Mouse (Mus musculus) midbrain, embryonic 15.5 days (tissue): ENCODE data around the gene Trpc4. TPM values are rescaled to one million over a fixed set of nuclear protein-coding genes. Genes with fewer than 3 reads are reported as not detected.
A peak's percentile ranks its signal among the peaks of the same experiment; 100 is the strongest.

ENCODE experiments used
- ATAC-seq: fragments of 200-750 bp; cut with Nextera tagmentation; replicated peaks from 2 replicates; pipeline ENCODE4 v1.8.0; 2017; ENCODE audit warnings: moderate TSS enrichment
- H3K27ac ChIP-seq: fragments of 300-500 bp; sonication (generic); 2 replicates; pipeline ENCODE4 v1.5.1; 2015; ENCODE audit warnings: mild to moderate bottlenecking, inconsistent platforms
- H3K27me3 ChIP-seq: fragments of 300-500 bp; sonication (generic); replicated peaks from 2 replicates; pipeline ENCODE4 v1.6.1; 2015; ENCODE audit warnings: inconsistent platforms
- H3K36me3 ChIP-seq: fragments of 300-500 bp; sonication (generic); replicated peaks from 2 replicates; pipeline ENCODE4 v1.6.1; 2015; ENCODE audit warnings: inconsistent platforms
- H3K4me1 ChIP-seq: fragments of 300-500 bp; sonication (generic); 2 replicates; pipeline ENCODE4 v1.6.1; 2015; ENCODE audit warnings: inconsistent platforms
- H3K4me2 ChIP-seq: fragments of 300-500 bp; sonication (generic); 2 replicates; pipeline ENCODE4 v1.6.1; 2015; ENCODE audit warnings: inconsistent platforms, mild to moderate bottlenecking, moderate library complexity
- H3K4me3 ChIP-seq: fragments of 300-500 bp; sonication (generic); 2 replicates; pipeline ENCODE4 v1.5.1; 2015; ENCODE audit warnings: mild to moderate bottlenecking, inconsistent platforms
- H3K9ac ChIP-seq: fragments of 300-500 bp; sonication (generic); 2 replicates; pipeline ENCODE4 v1.6.1; 2015; ENCODE audit warnings: mild to moderate bottlenecking, inconsistent platforms
- H3K9me3 ChIP-seq: fragments of 300-500 bp; sonication (generic); 2 replicates; pipeline ENCODE4 v1.6.1; 2016; ENCODE audit warnings: inconsistent platforms
- WGBS: fragments of 180-500 bp; shearing (Covaris S2); methylation state at CpG from one replicate; pipeline ENCODE4 v1.1.7; 2015; ENCODE audit warnings: mixed read lengths; 5-methylcytosine and 5-hydroxymethylcytosine counted together
- polyA plus RNA-seq: library from polyadenylated mRNA; unstranded; fragments of >200 nt; fragmentation: Nextera tagmentation; extraction: Ambion mirVana; gene quantifications from 2 replicates; pipeline ENCODE4 v1.2.1, GENCODE M21; 2015

Trpc4 gene
- polyA plus RNA-seq = 5.6 and 6.0 TPM in 2 replicates

DNA sequence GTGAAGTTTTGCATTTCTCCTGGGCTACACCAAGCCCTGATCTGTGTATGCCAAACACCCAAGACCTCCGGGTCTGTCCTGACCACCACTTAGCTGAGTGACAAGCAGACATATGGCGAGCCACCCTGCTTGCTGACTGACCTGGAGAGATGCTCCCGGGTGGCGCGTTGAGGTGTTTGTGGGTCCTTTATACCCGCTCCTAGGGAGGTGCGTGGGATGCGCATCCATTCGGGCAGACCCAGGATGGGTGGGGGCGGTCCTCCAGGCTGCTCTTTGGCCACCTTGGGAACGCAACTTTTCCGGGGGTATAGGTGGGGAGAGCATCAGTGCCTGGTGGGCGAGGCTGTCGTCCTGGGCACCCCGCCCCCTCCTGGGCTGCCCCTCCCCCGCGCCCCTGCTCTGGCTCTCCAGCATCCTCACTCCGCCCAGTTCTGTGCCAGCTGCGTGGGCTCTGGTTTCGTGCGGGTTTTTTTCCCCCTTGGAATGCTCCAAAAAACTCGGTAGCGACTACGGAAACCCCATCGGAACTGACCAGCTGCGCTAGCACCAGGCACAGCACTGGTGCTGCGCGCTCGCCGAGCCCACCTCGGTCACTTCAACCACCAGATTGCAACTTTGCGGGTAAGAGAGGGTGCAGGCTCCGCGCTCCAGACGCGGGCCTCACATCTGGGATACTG lies at the start of gene Trpc4:
TSS of gene Trpc4 (plus strand) at position 397 of the 677 bp plus-strand sequence.
- WGBS = under 1% methylated on average over 36 of the region's 36 CpGs
- Histone ChIP-seq H3K9me3 (no peaks in the 10 kb centered on the region), H3K9ac (peak within 1 kb of the TSS; percentile 43), H3K4me3 (peak within 1 kb of the TSS; percentile 56), H3K36me3 (no peaks in the 10 kb centered on the region), H3K4me2 (peak within 1 kb of the TSS; percentile 99), H3K27me3 (peaks cover 8% of the 10 kb centered on the region; the same call in 1 of the 2 replicates), H3K27ac (peak within 1 kb of the TSS; percentile 35), H3K4me1 (peaks cover 26% of the 10 kb centered on the region)
- peak; percentile 82 for ATAC-seq

DNA sequence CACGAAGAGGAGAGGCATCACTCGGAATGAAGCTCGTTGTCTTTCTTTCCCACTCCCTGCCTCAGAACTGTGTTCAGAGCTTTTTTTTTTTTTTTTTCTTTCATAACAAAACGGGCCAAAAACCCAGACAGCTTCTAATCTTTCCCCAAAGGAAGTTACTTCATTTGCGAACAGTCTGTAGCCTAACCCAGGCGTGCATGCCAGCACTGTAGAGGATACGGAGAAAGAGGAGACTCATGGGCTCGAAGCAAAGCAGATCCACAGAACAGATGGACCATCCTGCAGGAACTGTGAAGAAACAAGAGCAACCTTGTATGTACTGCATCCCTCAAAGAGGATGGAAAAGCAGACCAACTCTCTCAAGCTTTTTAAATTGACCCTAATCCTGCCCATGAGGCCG lies 44.3 kb upstream of the Trpc4 start:
- H3K36me3 ChIP-seq = no peaks in the 10 kb centered on the region
- H3K27ac ChIP-seq = no peak overlapping the region
- H3K9ac ChIP-seq = no peak overlapping the region
- H3K27me3 ChIP-seq = no peaks in the 10 kb centered on the region
- H3K4me3 ChIP-seq = no peak overlapping the region
- H3K9me3 ChIP-seq = no peaks in the 10 kb centered on the region
- 84% methylated on average over 9 of the region's 9 CpGs for WGBS
- no peak overlapping the region for H3K4me2 ChIP-seq
- no peak for ATAC-seq
- H3K4me1 ChIP-seq = no peaks in the 10 kb centered on the region

DNA sequence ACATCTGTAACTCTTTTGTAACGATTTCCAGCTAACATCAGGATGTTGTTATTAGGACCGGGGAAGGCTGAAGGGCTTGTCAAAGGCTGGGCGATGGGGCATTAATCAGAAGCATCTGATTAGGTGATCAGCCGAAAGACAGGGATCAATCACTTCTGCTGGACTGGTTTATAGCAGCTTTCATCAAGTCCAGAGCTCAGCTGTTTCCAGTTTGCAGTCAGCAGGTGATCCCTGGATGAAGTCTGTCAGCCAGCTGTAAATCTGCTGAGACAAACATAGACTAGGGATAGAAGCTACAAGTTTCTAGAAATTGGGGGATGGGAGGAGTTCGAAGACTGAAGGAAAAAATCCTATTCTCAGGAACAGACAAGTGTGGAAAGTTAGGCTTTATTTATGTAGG lies 20.5 kb upstream of the Trpc4 start:
- H3K4me3 ChIP-seq = no peak overlapping the region
- no peak overlapping the region for H3K9ac ChIP-seq
- no peak for ATAC-seq
- H3K4me2 ChIP-seq = no peak overlapping the region
- 79% methylated on average over 5 of the region's 5 CpGs for WGBS
- no peaks in the 10 kb centered on the region for H3K4me1 ChIP-seq
- no peak overlapping the region for H3K27ac ChIP-seq
- H3K9me3 ChIP-seq = no peaks in the 10 kb centered on the region
- H3K36me3 ChIP-seq = no peaks in the 10 kb centered on the region
- H3K27me3 ChIP-seq = no peaks in the 10 kb centered on the region

DNA sequence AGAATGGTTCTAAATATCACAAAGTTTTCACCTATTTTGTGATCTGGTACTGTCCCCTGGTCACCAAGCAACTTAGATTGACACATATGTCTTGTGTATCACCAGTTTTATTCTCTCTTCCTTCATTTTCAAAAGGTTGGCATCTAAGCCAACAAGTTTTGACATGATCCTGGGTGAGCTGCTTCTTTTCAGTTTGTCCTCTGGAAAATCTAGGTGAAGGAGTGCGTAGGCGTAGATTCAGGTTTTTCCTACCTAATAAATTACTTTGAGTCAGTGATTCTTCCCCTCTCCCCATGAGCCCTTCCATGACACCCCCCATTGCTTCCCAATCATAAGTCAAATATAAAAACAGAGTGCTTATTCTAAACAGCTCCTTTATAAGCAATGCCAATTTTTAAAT lies 14.5 kb upstream of the Trpc4 start:
- no peak for ATAC-seq
- Histone ChIP-seq H3K9me3 (no peaks in the 10 kb centered on the region), H3K4me2 (no peak overlapping the region), H3K27ac (no peak overlapping the region), H3K9ac (no peak overlapping the region), H3K4me3 (no peak overlapping the region), H3K4me1 (no peaks in the 10 kb centered on the region), H3K27me3 (no peaks in the 10 kb centered on the region), H3K36me3 (no peaks in the 10 kb centered on the region)
- WGBS = 94% methylated on average over 2 of the region's 2 CpGs

DNA sequence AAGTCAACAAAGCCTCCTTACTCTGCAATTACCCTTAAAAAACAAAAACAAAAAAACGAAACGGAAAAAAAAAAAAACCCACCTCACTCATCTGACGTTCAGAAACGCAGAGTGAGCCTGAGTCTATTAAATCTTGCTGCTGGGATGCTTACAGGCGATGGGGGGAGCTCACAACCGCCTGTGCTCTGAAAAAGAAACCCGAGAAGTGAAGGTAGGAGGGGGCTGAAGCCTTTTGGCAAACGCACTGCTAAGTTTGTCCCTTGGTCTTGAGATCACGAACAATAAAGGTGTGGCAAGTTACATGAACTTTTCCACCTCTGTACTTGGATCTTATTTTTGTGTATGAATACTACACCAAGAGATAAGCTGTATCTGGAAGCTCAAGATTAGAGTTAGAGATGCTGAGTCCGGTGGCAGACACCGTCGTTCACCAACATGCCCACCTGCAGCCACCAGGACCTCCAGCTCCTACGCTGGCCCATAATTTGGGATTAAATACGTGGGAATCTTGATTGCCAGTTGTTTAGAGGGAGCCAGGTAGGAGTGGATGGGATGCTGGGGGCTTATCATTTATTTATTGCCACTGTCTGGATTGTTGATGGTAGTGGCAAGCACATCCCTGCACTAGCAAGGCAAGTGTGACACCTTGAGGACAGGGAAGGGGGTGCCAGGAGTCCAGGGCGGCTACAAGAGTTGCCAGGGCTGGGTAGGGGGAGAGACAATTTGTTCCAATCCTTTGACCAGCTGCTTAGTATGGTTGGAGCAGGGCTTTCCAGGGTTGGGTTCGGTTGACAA lies 794 bp upstream of the Trpc4 start:
- Histone ChIP-seq H3K4me3 (peak overlapping the region; percentile 56), H3K9ac (peak overlapping the region; percentile 43), H3K27ac (peak overlapping the region; percentile 35; the same call in 1 of the 2 replicates), H3K27me3 (peaks cover 8% of the 10 kb centered on the region; the same call in 1 of the 2 replicates), H3K4me2 (peak overlapping the region; percentile 99), H3K4me1 (peaks cover 26% of the 10 kb centered on the region), H3K36me3 (no peaks in the 10 kb centered on the region), H3K9me3 (no peaks in the 10 kb centered on the region)
- WGBS = 3% methylated on average over 16 of the region's 16 CpGs
- peak; percentile 97 for ATAC-seq

DNA sequence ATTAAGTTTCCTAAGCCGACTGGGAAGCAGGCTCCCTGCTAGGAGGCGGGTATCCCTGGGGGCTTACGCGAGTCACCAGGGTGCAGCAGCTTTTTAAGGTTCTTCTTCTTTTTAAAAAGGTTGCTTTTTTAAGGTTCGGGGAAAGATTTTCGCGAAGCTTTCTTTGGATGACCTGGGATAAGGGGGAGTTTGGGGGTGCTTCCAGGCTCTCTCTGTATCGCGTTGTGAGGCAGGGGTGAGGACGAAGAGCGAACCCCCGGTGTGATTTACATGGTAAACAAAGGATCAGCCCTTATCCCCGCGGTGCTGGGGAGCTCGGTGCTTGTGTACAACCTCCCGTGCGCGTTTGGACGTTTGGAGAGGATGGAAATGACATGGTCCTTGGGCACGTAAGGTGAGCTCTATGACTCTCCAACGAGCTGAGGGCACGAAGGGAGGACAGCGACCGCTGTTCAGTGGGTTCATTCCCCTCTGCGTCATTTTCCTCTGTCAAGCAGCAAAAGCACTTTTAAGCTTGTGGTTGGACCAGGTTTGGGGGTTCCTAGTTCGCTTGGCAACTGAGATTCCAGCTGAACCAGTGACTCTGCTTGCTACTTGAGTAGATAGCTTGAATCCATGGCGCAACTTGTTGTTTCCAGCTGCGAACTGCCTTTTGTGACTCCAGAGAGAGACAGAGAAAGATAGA lies 623 bp downstream of the Trpc4 start:
- H3K4me1 ChIP-seq = peaks cover 26% of the 10 kb centered on the region
- H3K9ac ChIP-seq = peak overlapping the region; percentile 43
- H3K27ac ChIP-seq = no peak overlapping the region
- H3K4me2 ChIP-seq = peak overlapping the region; percentile 99
- H3K4me3 ChIP-seq = peak overlapping the region; percentile 56
- no peaks in the 10 kb centered on the region for H3K9me3 ChIP-seq
- no peaks in the 10 kb centered on the region for H3K36me3 ChIP-seq
- ATAC-seq = peak; percentile 18; the same call in 1 of the 2 replicates
- peaks cover 8% of the 10 kb centered on the region; the same call in 1 of the 2 replicates for H3K27me3 ChIP-seq
- under 1% methylated on average over 28 of the region's 28 CpGs for whole genome bisulfite sequencing

DNA sequence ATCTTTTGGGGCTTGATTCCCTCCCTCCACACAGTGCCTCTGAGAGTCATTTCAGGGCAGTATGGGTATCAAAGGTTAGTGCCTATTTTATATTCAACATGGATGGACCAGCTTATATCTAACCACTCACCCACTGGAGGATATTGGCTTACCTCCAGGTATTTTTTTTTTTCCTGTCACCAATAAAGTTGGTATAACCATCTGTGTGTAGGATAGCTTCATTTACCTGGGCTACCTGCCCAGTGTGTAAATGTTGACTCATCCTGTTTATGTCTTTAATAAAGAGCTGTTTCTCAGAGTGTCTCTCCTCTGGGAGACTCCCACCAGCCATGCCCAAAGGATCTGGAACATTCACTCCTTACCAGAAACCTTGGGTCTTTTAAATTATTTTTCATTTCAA lies 14.9 kb downstream of the Trpc4 start:
- H3K27ac ChIP-seq = no peak overlapping the region
- no peak overlapping the region for H3K4me3 ChIP-seq
- no peaks in the 10 kb centered on the region for H3K36me3 ChIP-seq
- H3K4me1 ChIP-seq = no peaks in the 10 kb centered on the region
- ATAC-seq = no peak
- H3K27me3 ChIP-seq = no peaks in the 10 kb centered on the region
- no peak overlapping the region for H3K4me2 ChIP-seq
- no peaks in the 10 kb centered on the region for H3K9me3 ChIP-seq
- H3K9ac ChIP-seq = no peak overlapping the region

DNA sequence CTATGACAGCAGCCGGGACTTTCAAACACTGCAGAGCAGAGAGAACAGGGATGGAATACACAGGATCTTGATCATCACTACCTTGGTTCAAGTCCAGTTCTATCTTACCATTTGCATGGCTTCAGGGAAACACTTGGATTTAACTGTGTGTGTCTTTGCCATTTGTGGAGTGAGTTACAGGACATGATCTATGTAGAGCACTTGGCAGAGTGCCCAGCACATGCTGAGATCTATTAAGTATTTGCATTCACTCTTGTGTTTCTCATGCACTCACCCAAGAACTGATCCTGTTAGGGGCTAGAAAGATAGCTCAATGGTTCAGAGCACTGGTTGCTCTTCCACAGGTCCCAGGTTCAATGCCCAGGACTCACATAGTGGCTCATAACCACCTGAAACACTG lies 21.5 kb downstream of the Trpc4 start:
- no peak overlapping the region for H3K27ac ChIP-seq
- H3K4me1 ChIP-seq = no peaks in the 10 kb centered on the region
- 93% methylated on average over 1 of the region's 1 CpGs for WGBS
- no peaks in the 10 kb centered on the region for H3K36me3 ChIP-seq
- no peaks in the 10 kb centered on the region for H3K27me3 ChIP-seq
- no peaks in the 10 kb centered on the region for H3K9me3 ChIP-seq
- H3K4me3 ChIP-seq = no peak overlapping the region
- H3K4me2 ChIP-seq = no peak overlapping the region
- no peak for ATAC-seq
- no peak overlapping the region for H3K9ac ChIP-seq

DNA sequence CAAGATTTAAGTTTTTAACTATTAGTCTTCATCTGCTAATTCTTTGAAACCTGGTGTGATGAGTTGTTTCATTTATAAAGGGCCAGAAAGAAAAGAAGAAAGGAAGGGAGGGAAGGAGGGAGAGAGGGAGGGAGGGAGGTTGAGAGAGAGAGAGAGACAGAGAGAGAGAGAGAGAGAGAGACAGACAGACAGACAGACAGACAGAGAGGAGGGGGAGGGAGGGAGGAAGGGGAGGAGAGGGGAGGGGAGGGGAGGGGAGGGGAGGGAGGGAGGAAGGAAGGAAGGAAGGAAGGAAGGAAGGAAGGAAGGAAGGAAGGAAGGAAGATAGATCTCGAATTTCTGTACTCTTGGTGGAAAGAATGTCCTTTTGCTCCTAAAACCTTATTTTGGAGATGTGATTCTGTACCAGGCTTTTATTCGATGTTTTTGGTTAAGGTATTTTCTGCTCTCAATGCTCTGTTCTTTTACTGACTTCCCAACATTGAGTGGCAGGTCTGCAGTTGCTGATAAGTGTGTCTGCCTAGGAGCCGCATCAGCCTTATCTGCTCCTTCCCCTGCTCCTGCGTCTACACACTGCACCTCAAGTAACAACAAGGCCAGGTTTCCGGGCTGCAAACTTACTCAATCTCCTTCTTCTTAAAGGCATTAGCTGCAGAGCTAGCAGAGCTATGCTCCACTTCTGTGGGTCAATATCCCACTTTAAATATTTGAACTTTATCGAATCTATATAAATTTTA lies 35.3 kb downstream of the Trpc4 start:
- no peaks in the 10 kb centered on the region for H3K27me3 ChIP-seq

DNA sequence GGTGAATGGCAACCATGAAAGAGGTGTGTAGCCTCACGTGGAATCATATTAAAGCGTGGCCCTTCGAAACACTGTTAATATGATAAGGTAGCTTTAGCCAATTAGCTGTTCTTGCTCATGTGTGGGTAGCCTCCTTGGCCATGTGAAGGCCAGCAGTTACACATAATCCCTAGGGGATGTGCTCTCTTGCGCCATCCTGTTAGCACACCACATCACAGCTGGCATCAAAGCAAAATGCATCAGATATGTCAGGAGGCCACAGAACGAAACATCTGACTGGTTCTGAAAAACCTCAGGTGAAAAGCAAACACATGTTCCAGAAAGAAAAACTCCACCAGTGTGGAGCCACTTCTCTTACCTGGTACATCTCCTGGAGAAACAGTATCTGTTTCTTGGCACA lies 45.4 kb downstream of the Trpc4 start:
- no peak for ATAC-seq
- Histone ChIP-seq H3K27me3 (no peaks in the 10 kb centered on the region), H3K4me1 (no peaks in the 10 kb centered on the region), H3K36me3 (no peaks in the 10 kb centered on the region), H3K9ac (no peak overlapping the region), H3K27ac (no peak overlapping the region), H3K9me3 (no peaks in the 10 kb centered on the region), H3K4me2 (no peak overlapping the region), H3K4me3 (no peak overlapping the region)
- 81% methylated on average over 5 of the region's 5 CpGs for WGBS

More for the DNA sequence above, 35.3 kb downstream of the Trpc4 start:
- WGBS = 83% methylated on average over 6 of the region's 6 CpGs
- no peaks in the 10 kb centered on the region for H3K4me1 ChIP-seq
- no peak for ATAC-seq
- no peak overlapping the region for H3K27ac ChIP-seq
- no peaks in the 10 kb centered on the region for H3K9me3 ChIP-seq
- H3K9ac ChIP-seq = no peak overlapping the region
- no peaks in the 10 kb centered on the region for H3K36me3 ChIP-seq
- no peak overlapping the region for H3K4me2 ChIP-seq
- no peak overlapping the region for H3K4me3 ChIP-seq

DNA sequence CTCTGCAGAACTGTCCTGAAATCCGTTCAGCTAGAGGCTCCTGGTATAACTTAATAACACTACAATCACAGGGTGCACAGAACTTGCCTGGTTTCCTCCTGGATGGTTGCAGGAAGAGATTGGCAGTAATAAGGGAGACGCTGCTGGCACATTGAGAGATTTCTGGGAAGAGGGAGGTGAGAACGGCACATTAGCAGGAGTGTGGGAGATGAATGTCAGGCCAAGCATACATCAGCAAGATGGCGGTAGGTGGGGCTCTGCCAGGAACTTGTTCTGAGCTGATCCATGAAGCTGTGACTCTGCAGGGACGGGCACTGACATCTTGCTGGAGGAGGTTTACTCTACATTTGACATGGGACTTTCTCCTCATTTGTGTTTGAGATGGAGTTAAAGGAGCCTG lies 48.6 kb downstream of the Trpc4 start:
- H3K9ac ChIP-seq = no peak overlapping the region
- H3K4me1 ChIP-seq = no peaks in the 10 kb centered on the region
- no peak for ATAC-seq
- H3K27me3 ChIP-seq = no peaks in the 10 kb centered on the region
- no peak overlapping the region for H3K4me3 ChIP-seq
- H3K4me2 ChIP-seq = no peak overlapping the region
- no peaks in the 10 kb centered on the region for H3K9me3 ChIP-seq
- 85% methylated on average over 5 of the region's 5 CpGs for WGBS
- no peak overlapping the region for H3K27ac ChIP-seq
- H3K36me3 ChIP-seq = no peaks in the 10 kb centered on the region

DNA sequence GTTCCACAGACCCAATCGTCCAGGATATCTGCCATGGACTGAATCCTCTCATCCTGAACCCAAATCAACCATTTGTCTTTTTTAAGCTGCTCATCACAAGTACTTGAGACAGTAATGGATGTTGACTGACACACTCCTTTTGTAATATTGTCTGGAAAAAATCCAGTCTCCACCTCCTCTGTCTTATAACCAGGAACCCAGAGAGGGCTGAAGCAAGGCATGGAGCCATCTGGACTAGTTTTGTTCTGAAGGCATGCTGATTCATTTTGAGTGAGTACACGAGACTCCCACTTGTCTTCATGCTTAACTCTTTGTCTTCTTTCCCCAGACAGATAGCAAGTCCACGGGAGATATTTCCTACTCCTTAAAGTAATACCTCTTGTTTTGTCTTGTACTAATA lies 54.3 kb downstream of the Trpc4 start:
- 62% methylated on average over 3 of the region's 3 CpGs for WGBS
- Histone ChIP-seq H3K27ac (no peak overlapping the region), H3K27me3 (no peaks in the 10 kb centered on the region), H3K4me3 (no peak overlapping the region), H3K9ac (no peak overlapping the region), H3K4me2 (no peak overlapping the region), H3K9me3 (no peaks in the 10 kb centered on the region), H3K36me3 (no peaks in the 10 kb centered on the region), H3K4me1 (no peaks in the 10 kb centered on the region)
- no peak for ATAC-seq
